Mouse (Mus musculus): ENCODE results near the gene Leng9. TPM values are rescaled to one million over a fixed set of nuclear protein-coding genes. Genes with fewer than 3 reads are reported as not detected.
A peak's percentile ranks its signal among the peaks of the same experiment; 100 is the strongest.

Gene Leng9
- polyA plus RNA-seq, 1 experiment from 2014 or later = 1.2 TPM

- Histone ChIP-seq H3K27ac (replicated peaks; ENCODE audit: low read depth, low read length) (no peak overlapping the region), H3K36me3 (ENCODE audit: control insufficient read depth, insufficient read depth, low read length) (no peaks in the 10 kb centered on the region), H3K4me1 (ENCODE audit: control insufficient read depth, insufficient read depth, low read length) (peaks cover 4% of the 10 kb centered on the region; the same call in 1 of the 2 replicates), H3K4me3 (ENCODE audit: low read depth, low read length) (no peak overlapping the region), H3K9me3 (ENCODE audit: control insufficient read depth, low read length) (peaks cover 2% of the 10 kb centered on the region; the same call in 1 of the 2 replicates), H3K27me3 (ENCODE audit: control insufficient read depth, insufficient read depth, low read length) (peaks cover 15% of the 10 kb centered on the region), H3K4me2 (ENCODE audit: low read depth, severe bottlenecking) (no peak overlapping the region), H3K9ac (ENCODE audit: low read length) (no peak overlapping the region)
- DNase-seq (ENCODE audit: low spot score) (no peak), ATAC-seq (ENCODE audit: insufficient number of reproducible peaks, low FRiP score, low TSS enrichment, low read depth) (no peak)
- WGBS = 50% methylated on average over 4 of the region's 4 CpGs
These were observed 4.8 kb upstream of the Leng9 start for GRCm38 (mm10) chr7:4154976-4155375.

- Histone ChIP-seq H3K4me1 (ENCODE audit: control insufficient read depth, insufficient read depth, low read length) (peaks cover 7% of the 10 kb centered on the region; the same call in 1 of the 2 replicates), H3K4me3 (ENCODE audit: low read depth, low read length) (no peak overlapping the region), H3K27me3 (ENCODE audit: control insufficient read depth, insufficient read depth, low read length) (peaks cover 15% of the 10 kb centered on the region), H3K9ac (ENCODE audit: low read length) (no peak overlapping the region), H3K4me2 (ENCODE audit: low read depth, severe bottlenecking) (no peak overlapping the region), H3K9me3 (ENCODE audit: control insufficient read depth, low read length) (peaks cover 2% of the 10 kb centered on the region; the same call in 1 of the 2 replicates), H3K36me3 (ENCODE audit: control insufficient read depth, insufficient read depth, low read length) (no peaks in the 10 kb centered on the region), H3K27ac (replicated peaks; ENCODE audit: low read depth, low read length) (no peak overlapping the region)
- whole genome bisulfite sequencing = 83% methylated on average over 5 of the region's 5 CpGs
- no peak for ATAC-seq (ENCODE audit: insufficient number of reproducible peaks, low FRiP score, low TSS enrichment, low read depth)
- no peak for DNase-seq (ENCODE audit: low spot score)
These were observed 4.2 kb upstream of the Leng9 start for GRCm38 (mm10) chr7:4154356-4154755.

- ATAC-seq (ENCODE audit: insufficient number of reproducible peaks, low FRiP score, low TSS enrichment, low read depth) = no peak
- no peak for DNase-seq (ENCODE audit: low spot score)
- WGBS = 14% methylated on average over 22 of the region's 22 CpGs
- no peak overlapping the region for H3K4me3 ChIP-seq (ENCODE audit: low read depth, low read length)
- H3K4me2 ChIP-seq (ENCODE audit: low read depth, severe bottlenecking) = no peak overlapping the region
- peaks cover 15% of the 10 kb centered on the region for H3K27me3 ChIP-seq (ENCODE audit: control insufficient read depth, insufficient read depth, low read length)
- H3K36me3 ChIP-seq (ENCODE audit: control insufficient read depth, insufficient read depth, low read length) = peaks cover 7% of the 10 kb centered on the region; the same call in 1 of the 2 replicates
- H3K27ac ChIP-seq (replicated peaks; ENCODE audit: low read depth, low read length) = no peak overlapping the region
- H3K4me1 ChIP-seq (ENCODE audit: control insufficient read depth, insufficient read depth, low read length) = peaks cover 7% of the 10 kb centered on the region; the same call in 1 of the 2 replicates
- H3K9me3 ChIP-seq (ENCODE audit: control insufficient read depth, low read length) = peaks cover 2% of the 10 kb centered on the region; the same call in 1 of the 2 replicates
- H3K9ac ChIP-seq (ENCODE audit: low read length) = no peak overlapping the region
These were observed 1.1 kb upstream of the Leng9 start for GRCm38 (mm10) chr7:4151241-4151640.

GRCm38 (mm10) chr7:4150811-4151221 is 642 bp upstream of the Leng9 start:
- H3K4me2 ChIP-seq (ENCODE audit: low read depth, severe bottlenecking) = peak overlapping the region; percentile 89; the same call in 1 of the 2 replicates
- no peak overlapping the region for H3K4me3 ChIP-seq (ENCODE audit: low read depth, low read length)
- peaks cover 2% of the 10 kb centered on the region; the same call in 1 of the 2 replicates for H3K9me3 ChIP-seq (ENCODE audit: control insufficient read depth, low read length)
- ATAC-seq (ENCODE audit: insufficient number of reproducible peaks, low FRiP score, low TSS enrichment, low read depth) (no peak), DNase-seq (ENCODE audit: low spot score) (no peak)
- peaks cover 7% of the 10 kb centered on the region; the same call in 1 of the 2 replicates for H3K4me1 ChIP-seq (ENCODE audit: control insufficient read depth, insufficient read depth, low read length)
- H3K9ac ChIP-seq (ENCODE audit: low read length) = no peak overlapping the region
- peaks cover 15% of the 10 kb centered on the region for H3K27me3 ChIP-seq (ENCODE audit: control insufficient read depth, insufficient read depth, low read length)
- peaks cover 12% of the 10 kb centered on the region; the same call in 1 of the 2 replicates for H3K36me3 ChIP-seq (ENCODE audit: control insufficient read depth, insufficient read depth, low read length)
- 9% methylated on average over 14 of the region's 14 CpGs for WGBS
- H3K27ac ChIP-seq (replicated peaks; ENCODE audit: low read depth, low read length) = no peak overlapping the region

- Histone ChIP-seq H3K27ac (replicated peaks; ENCODE audit: low read depth, low read length) (peak overlapping the region; percentile 36; the same call in 1 of the 2 replicates), H3K27me3 (ENCODE audit: control insufficient read depth, insufficient read depth, low read length) (peaks cover 15% of the 10 kb centered on the region), H3K4me3 (ENCODE audit: low read depth, low read length) (peak overlapping the region; percentile 72), H3K36me3 (ENCODE audit: control insufficient read depth, insufficient read depth, low read length) (peaks cover 24% of the 10 kb centered on the region), H3K9me3 (ENCODE audit: control insufficient read depth, low read length) (peaks cover 2% of the 10 kb centered on the region; the same call in 1 of the 2 replicates), H3K9ac (ENCODE audit: low read length) (peak overlapping the region; percentile 55), H3K4me2 (ENCODE audit: low read depth, severe bottlenecking) (peak overlapping the region; percentile 89), H3K4me1 (ENCODE audit: control insufficient read depth, insufficient read depth, low read length) (peaks cover 7% of the 10 kb centered on the region; the same call in 1 of the 2 replicates)
- peak; percentile 74 for DNase-seq (ENCODE audit: low spot score)
- peak; percentile 58 for ATAC-seq (ENCODE audit: insufficient number of reproducible peaks, low FRiP score, low TSS enrichment, low read depth)
- WGBS = under 1% methylated on average over 64 of the region's 64 CpGs
These were observed 742 bp downstream of the Leng9 start for GRCm38 (mm10) chr7:4149209-4150054.

GRCm38 (mm10) chr7:4148341-4149208 is 1.6 kb downstream of the Leng9 start:
- DNase-seq (ENCODE audit: low spot score) (no peak), ATAC-seq (ENCODE audit: insufficient number of reproducible peaks, low FRiP score, low TSS enrichment, low read depth) (peak; percentile 1; the same call in 1 of the 2 replicates)
- Histone ChIP-seq H3K4me2 (ENCODE audit: low read depth, severe bottlenecking) (peak overlapping the region; percentile 89), H3K27me3 (ENCODE audit: control insufficient read depth, insufficient read depth, low read length) (peaks cover 15% of the 10 kb centered on the region), H3K27ac (replicated peaks; ENCODE audit: low read depth, low read length) (peak overlapping the region; percentile 36; the same call in 1 of the 2 replicates), H3K36me3 (ENCODE audit: control insufficient read depth, insufficient read depth, low read length) (peaks cover 27% of the 10 kb centered on the region), H3K4me1 (ENCODE audit: control insufficient read depth, insufficient read depth, low read length) (peaks cover 7% of the 10 kb centered on the region; the same call in 1 of the 2 replicates), H3K4me3 (ENCODE audit: low read depth, low read length) (peak overlapping the region; percentile 72), H3K9me3 (ENCODE audit: control insufficient read depth, low read length) (peaks cover 2% of the 10 kb centered on the region; the same call in 1 of the 2 replicates), H3K9ac (ENCODE audit: low read length) (peak overlapping the region; percentile 55; the same call in 1 of the 2 replicates)
- 27% methylated on average over 18 of the region's 18 CpGs for WGBS

GRCm38 (mm10) chr7:4147836-4148235 is 2.3 kb downstream of the Leng9 start:
- H3K36me3 ChIP-seq (ENCODE audit: control insufficient read depth, insufficient read depth, low read length) = peaks cover 35% of the 10 kb centered on the region
- H3K4me1 ChIP-seq (ENCODE audit: control insufficient read depth, insufficient read depth, low read length) = peaks cover 7% of the 10 kb centered on the region; the same call in 1 of the 2 replicates
- H3K27me3 ChIP-seq (ENCODE audit: control insufficient read depth, insufficient read depth, low read length) = peaks cover 15% of the 10 kb centered on the region
- 85% methylated on average over 4 of the region's 4 CpGs for WGBS
- peaks cover 2% of the 10 kb centered on the region; the same call in 1 of the 2 replicates for H3K9me3 ChIP-seq (ENCODE audit: control insufficient read depth, low read length)
- no peak overlapping the region for H3K4me3 ChIP-seq (ENCODE audit: low read depth, low read length)
- no peak for ATAC-seq (ENCODE audit: insufficient number of reproducible peaks, low FRiP score, low TSS enrichment, low read depth)
- no peak for DNase-seq (ENCODE audit: low spot score)
- H3K4me2 ChIP-seq (ENCODE audit: low read depth, severe bottlenecking) = no peak overlapping the region
- no peak overlapping the region for H3K9ac ChIP-seq (ENCODE audit: low read length)
- no peak overlapping the region for H3K27ac ChIP-seq (replicated peaks; ENCODE audit: low read depth, low read length)

- 91% methylated on average over 20 of the region's 20 CpGs for WGBS
- ATAC-seq (ENCODE audit: insufficient number of reproducible peaks, low FRiP score, low TSS enrichment, low read depth) = no peak
These were observed 2.8 kb downstream of the Leng9 start for GRCm38 (mm10) chr7:4147371-4147770.

More at GRCm38 (mm10) chr7:4147371-4147770, 2.8 kb downstream of the Leng9 start:
- H3K4me3 ChIP-seq (ENCODE audit: low read depth, low read length) = no peak overlapping the region
- H3K4me1 ChIP-seq (ENCODE audit: control insufficient read depth, insufficient read depth, low read length) = peaks cover 7% of the 10 kb centered on the region; the same call in 1 of the 2 replicates
- peaks cover 15% of the 10 kb centered on the region for H3K27me3 ChIP-seq (ENCODE audit: control insufficient read depth, insufficient read depth, low read length)
- no peak overlapping the region for H3K4me2 ChIP-seq (ENCODE audit: low read depth, severe bottlenecking)
- peaks cover 39% of the 10 kb centered on the region for H3K36me3 ChIP-seq (ENCODE audit: control insufficient read depth, insufficient read depth, low read length)
- DNase-seq (ENCODE audit: low spot score) = no peak
- no peak overlapping the region for H3K27ac ChIP-seq (replicated peaks; ENCODE audit: low read depth, low read length)
- H3K9me3 ChIP-seq (ENCODE audit: control insufficient read depth, low read length) = peaks cover 2% of the 10 kb centered on the region; the same call in 1 of the 2 replicates
- H3K9ac ChIP-seq (ENCODE audit: low read length) = no peak overlapping the region

Data from limb, embryonic 11.5 days (tissue).